Mouse (Mus musculus) hindbrain, postnatal 0 days (tissue): ENCODE data around the gene Rassf3. TPM values are rescaled to one million over a fixed set of nuclear protein-coding genes. Genes with fewer than 3 reads are reported as not detected.

Experiments used
- ATAC-seq: fragments of 200-750 bp; cut with Nextera tagmentation; 2 replicates; pipeline ENCODE4 v1.8.0; 2017; ENCODE audit warnings: mild to moderate bottlenecking, moderate TSS enrichment, moderate library complexity
- DNase-seq: peaks from one replicate; pipeline ENCODE4 v3.0.0-alpha.2; 2015; ENCODE audit warnings: low spot score
- H3K27ac ChIP-seq: fragments of 300-500 bp; sonication (generic); 2 replicates; pipeline ENCODE4 v1.5.1; 2014; ENCODE audit warnings: mild to moderate bottlenecking
- H3K27me3 ChIP-seq: fragments of 300-500 bp; sonication (generic); 2 replicates; pipeline ENCODE4 v1.6.1; 2014; ENCODE audit warnings: low read length, mixed read lengths; ENCODE audit not compliant: insufficient read depth
- H3K36me3 ChIP-seq: fragments of 300-500 bp; sonication (generic); 2 replicates; pipeline ENCODE4 v1.6.1; 2014; ENCODE audit warnings: low read length, mixed read lengths; ENCODE audit not compliant: insufficient read depth
- H3K4me1 ChIP-seq: fragments of 300-500 bp; sonication (generic); 2 replicates; pipeline ENCODE4 v1.6.1; 2014; ENCODE audit warnings: antibody characterized with exemption, low read length, mixed read lengths; ENCODE audit not compliant: insufficient read depth
- H3K4me2 ChIP-seq: fragments of 300-500 bp; sonication (generic); 2 replicates; pipeline ENCODE4 v1.6.1; 2014; ENCODE audit warnings: low read depth, mild to moderate bottlenecking, low read length, moderate library complexity, mixed read lengths
- H3K4me3 ChIP-seq: fragments of 300-500 bp; sonication (generic); 2 replicates; pipeline ENCODE4 v1.5.1; 2014; ENCODE audit warnings: low read length
- H3K9ac ChIP-seq: fragments of 300-500 bp; sonication (generic); replicated peaks from 2 replicates; pipeline ENCODE4 v1.6.1; 2014; ENCODE audit warnings: mild to moderate bottlenecking, low read length, moderate library complexity, mixed read lengths
- H3K9me3 ChIP-seq: fragments of 300-500 bp; sonication (generic); 2 replicates; pipeline ENCODE4 v1.6.1; 2016; ENCODE audit warnings: low read length, mixed read lengths
- CTCF ChIP-seq: IDR thresholded peaks from 2 replicates; pipeline ENCODE4 v1.5.1; 2016; ENCODE audit warnings: antibody characterized with exemption, control low read depth, low read depth
- WGBS: fragments of 180-500 bp; shearing (Covaris S2); extraction: QIAGEN DNeasy Blood & Tissue Kit; methylation state at CpG from one replicate; pipeline ENCODE4 v1.1.7; 2014; 5-methylcytosine and 5-hydroxymethylcytosine counted together
- polyA plus RNA-seq: library from polyadenylated mRNA; unstranded; fragments of >200 nt; fragmentation: Nextera tagmentation; extraction: Ambion mirVana; gene quantifications from 2 replicates; pipeline ENCODE4 v1.2.1, GENCODE M21; 2015
- total RNA-seq: library from RNA; depleted of rRNA; stranded (reverse); fragments of >200 nt; gene quantifications from 2 replicates; pipeline ENCODE4 v1.2.3, GENCODE M21; 2014

Gene Rassf3
- total and polyA plus RNA-seq, 2 experiments from 2014 or later = 6.0 to 7.4 TPM

GRCm38 (mm10) chr10:121384710-121385109, 91.4 kb downstream of the Rassf3 start:
- H3K27ac ChIP-seq = no peak overlapping the region
- DNase-seq (no peak), ATAC-seq (no peak)
- no peaks in the 10 kb centered on the region for H3K4me1 ChIP-seq
- H3K36me3 ChIP-seq = peaks cover 73% of the 10 kb centered on the region
- no peak for TF ChIP-seq CTCF
- H3K9me3 ChIP-seq = no peaks in the 10 kb centered on the region
- no peak overlapping the region for H3K4me3 ChIP-seq
- H3K27me3 ChIP-seq = no peaks in the 10 kb centered on the region
- no peak overlapping the region for H3K9ac ChIP-seq
- H3K4me2 ChIP-seq = no peak overlapping the region
- 92% methylated on average over 13 of the region's 13 CpGs for WGBS

- H3K27ac ChIP-seq = no peak overlapping the region
- no peak overlapping the region for H3K9ac ChIP-seq
- peaks cover 72% of the 10 kb centered on the region for H3K36me3 ChIP-seq
- no peaks in the 10 kb centered on the region for H3K9me3 ChIP-seq
- no peak overlapping the region for H3K4me2 ChIP-seq
- 97% methylated on average over 18 of the region's 18 CpGs for WGBS
- ATAC-seq (no peak), DNase-seq (no peak)
- H3K27me3 ChIP-seq = no peaks in the 10 kb centered on the region
- no peak for TF ChIP-seq CTCF
- no peak overlapping the region for H3K4me3 ChIP-seq
- no peaks in the 10 kb centered on the region for H3K4me1 ChIP-seq
Observed at GRCm38 (mm10) chr10:121381280-121381679, 94.9 kb downstream of the Rassf3 start.

- 99% methylated on average over 3 of the region's 3 CpGs for WGBS
- no peak for ATAC-seq
- no peaks in the 10 kb centered on the region for H3K4me1 ChIP-seq
Observed at GRCm38 (mm10) chr10:121379387-121379786, 96.8 kb downstream of the Rassf3 start.

GRCm38 (mm10) chr10:121376530-121377271, 99.4 kb downstream of the Rassf3 start:
- H3K4me3 ChIP-seq = no peak overlapping the region
- H3K27ac ChIP-seq = no peak overlapping the region
- no peaks in the 10 kb centered on the region for H3K9me3 ChIP-seq
- H3K4me2 ChIP-seq = no peak overlapping the region
- no peak for ATAC-seq
- no peak for TF ChIP-seq CTCF
- H3K9ac ChIP-seq = no peak overlapping the region
- H3K4me1 ChIP-seq = no peaks in the 10 kb centered on the region
- no peak for DNase-seq
- no peaks in the 10 kb centered on the region for H3K27me3 ChIP-seq
- H3K36me3 ChIP-seq = peaks cover 66% of the 10 kb centered on the region
- 91% methylated on average over 24 of the region's 24 CpGs for WGBS

More at GRCm38 (mm10) chr10:121379387-121379786, 96.8 kb downstream of the Rassf3 start:
- peaks cover 77% of the 10 kb centered on the region for H3K36me3 ChIP-seq
- no peaks in the 10 kb centered on the region for H3K9me3 ChIP-seq
- no peak for DNase-seq
- peak; percentile 29 for TF ChIP-seq CTCF
- H3K27ac ChIP-seq = no peak overlapping the region
- no peaks in the 10 kb centered on the region for H3K27me3 ChIP-seq
- H3K4me2 ChIP-seq = no peak overlapping the region
- no peak overlapping the region for H3K4me3 ChIP-seq
- no peak overlapping the region for H3K9ac ChIP-seq

- Histone ChIP-seq H3K4me2 (no peak overlapping the region), H3K27me3 (no peaks in the 10 kb centered on the region), H3K4me1 (no peaks in the 10 kb centered on the region), H3K9ac (no peak overlapping the region), H3K9me3 (no peaks in the 10 kb centered on the region), H3K27ac (no peak overlapping the region), H3K36me3 (peaks cover 61% of the 10 kb centered on the region), H3K4me3 (no peak overlapping the region)
- no peak for TF ChIP-seq CTCF
- no peak for ATAC-seq
- no peak for DNase-seq
- 84% methylated on average over 24 of the region's 24 CpGs for WGBS
Observed at GRCm38 (mm10) chr10:121375649-121376493, 100.3 kb downstream of the Rassf3 start.

- Histone ChIP-seq H3K27ac (no peak overlapping the region), H3K9me3 (no peaks in the 10 kb centered on the region), H3K9ac (no peak overlapping the region), H3K27me3 (no peaks in the 10 kb centered on the region), H3K4me1 (no peaks in the 10 kb centered on the region), H3K4me2 (no peak overlapping the region), H3K4me3 (no peak overlapping the region), H3K36me3 (peaks cover 57% of the 10 kb centered on the region)
- ATAC-seq (no peak), DNase-seq (no peak)
- no peak for TF ChIP-seq CTCF
- 90% methylated on average over 17 of the region's 17 CpGs for WGBS
Observed at GRCm38 (mm10) chr10:121374693-121375620, 101.2 kb downstream of the Rassf3 start.
